Mouse (Mus musculus) heart, adult 2 months (tissue): Measurements from ENCODE around the gene Phf7. TPM values are rescaled to one million over a fixed set of nuclear protein-coding genes. Genes with fewer than 3 reads are reported as not detected.

Experiments used
- DNase-seq, 2 experiments: peaks; one replicate each; pipeline ENCODE4 v3.0.0; 2021
- H3K27ac ChIP-seq: fragments of 200-600 bp; 2 replicates; pipeline ENCODE4 v1.8.1; 2022
- H3K27me3 ChIP-seq: fragments of 200-500 bp; 2 replicates; pipeline ENCODE4 v1.6.1; 2012; ENCODE audit warnings: mild to moderate bottlenecking, low read length, inconsistent platforms, mixed read lengths; ENCODE audit not compliant: control insufficient read depth, insufficient read depth
- H3K36me3 ChIP-seq: fragments of 200-500 bp; 2 replicates; pipeline ENCODE4 v1.6.1; 2012; ENCODE audit warnings: low read length, inconsistent platforms; ENCODE audit not compliant: control insufficient read depth, insufficient read depth
- H3K4me1 ChIP-seq: fragments of 200-500 bp; 2 replicates; pipeline ENCODE4 v1.6.1; 2011; ENCODE audit warnings: low read length; ENCODE audit not compliant: control insufficient read depth, insufficient read depth
- H3K4me3 ChIP-seq: fragments of 200-600 bp; 2 replicates; pipeline ENCODE4 v1.8.1; 2022
- H3K79me2 ChIP-seq: fragments of 200-500 bp; replicated peaks from 2 replicates; pipeline ENCODE4 v1.6.1; 2012; ENCODE audit warnings: mild to moderate bottlenecking, inconsistent platforms, low read length, moderate library complexity, mixed read lengths; ENCODE audit not compliant: control insufficient read depth, insufficient read depth
- H3K9ac ChIP-seq: fragments of 200-500 bp; 2 replicates; pipeline ENCODE4 v1.6.1; 2012; ENCODE audit warnings: low read depth, mild to moderate bottlenecking, control low read depth, inconsistent platforms, low read length, mixed read lengths
- CTCF ChIP-seq: fragments of 200-600 bp; IDR thresholded peaks from 2 replicates; pipeline ENCODE4 v1.8.1; 2022; ENCODE audit warnings: antibody characterized with exemption, mild to moderate bottlenecking, moderate library complexity
- EP300 ChIP-seq: fragments of 200-500 bp; IDR thresholded peaks from 2 replicates; pipeline ENCODE4 v1.6.1; 2011; ENCODE audit warnings: low read depth, low read length, control low read depth; ENCODE audit not compliant: insufficient read depth
- POLR2A ChIP-seq: fragments of 200-500 bp; IDR thresholded peaks from 2 replicates; pipeline ENCODE4 v1.6.1; 2011; ENCODE audit warnings: mild to moderate bottlenecking, low read depth, low read length, control low read depth; ENCODE audit not compliant: insufficient read depth
- WGBS: fragments of 180-500 bp; shearing (Covaris S2); methylation state at CpG from one replicate; pipeline ENCODE4 v1.1.7; 2018; 5-methylcytosine and 5-hydroxymethylcytosine counted together
- intact Hi-C: fragments of 180-260 bp; cut with DNase I; formaldehyde crosslinking; loops from one replicate; pipeline ENCODE4 v1.15.1; 2025
- polyA plus RNA-seq: library from polyadenylated mRNA; depleted of rRNA; stranded (reverse); fragments of >200 nt; gene quantifications from 2 replicates; pipeline ENCODE4 v1.2.3, GENCODE M21; 2012
- total RNA-seq, 2 experiments: library from RNA; stranded (reverse); gene quantifications; 2 replicates each; pipeline ENCODE4 v1.2.3; 2021

The Phf7 gene
- total and polyA plus RNA-seq, 3 experiments = 2.9 to 3.6 (median 3.1) TPM

DNA sequence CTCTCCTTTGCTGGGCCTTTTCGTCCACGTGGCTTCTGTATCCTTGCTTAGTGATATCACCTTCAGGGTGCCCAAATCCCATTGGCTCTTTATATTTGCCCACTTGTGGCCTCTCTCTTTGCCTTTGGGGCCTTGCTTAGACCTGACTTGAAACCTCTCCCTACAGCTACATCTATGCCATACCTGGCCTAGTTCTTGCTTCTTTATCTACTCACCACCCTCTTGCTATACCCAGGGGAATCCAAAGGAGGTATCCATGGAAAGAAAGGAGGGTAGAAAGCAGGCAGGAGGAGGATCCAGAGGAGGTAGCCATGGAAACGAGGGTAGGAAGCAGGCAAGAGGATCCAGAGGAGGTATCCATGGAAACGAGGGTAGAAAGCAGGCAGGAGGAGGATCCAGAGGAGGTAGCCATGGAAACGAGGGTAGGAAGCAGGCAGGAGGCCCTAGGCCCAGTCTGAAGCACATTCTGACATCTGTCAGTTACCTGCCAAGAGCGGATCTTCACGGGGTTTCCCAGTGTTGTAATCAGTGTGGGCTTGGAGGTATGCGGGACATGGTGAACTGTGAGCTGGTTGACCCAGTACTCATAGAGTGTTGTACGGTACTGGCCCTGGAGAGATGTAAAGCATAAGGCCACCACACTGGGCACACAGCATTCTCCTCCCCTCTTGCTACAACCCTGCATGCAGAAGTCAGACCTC is 17.3 kb upstream of the Phf7 start:
- DNase-seq = no peak
- Histone ChIP-seq H3K4me3 (no peak overlapping the region), H3K36me3 (no peaks in the 10 kb centered on the region), H3K27me3 (no peaks in the 10 kb centered on the region), H3K4me1 (no peaks in the 10 kb centered on the region), H3K27ac (no peak overlapping the region), H3K79me2 (no peaks in the 10 kb centered on the region), H3K9ac (no peak overlapping the region)
- no peak for TF ChIP-seq EP300
- WGBS = 81% methylated on average over 9 of the region's 9 CpGs
- intact Hi-C loops = no loop called here

DNA sequence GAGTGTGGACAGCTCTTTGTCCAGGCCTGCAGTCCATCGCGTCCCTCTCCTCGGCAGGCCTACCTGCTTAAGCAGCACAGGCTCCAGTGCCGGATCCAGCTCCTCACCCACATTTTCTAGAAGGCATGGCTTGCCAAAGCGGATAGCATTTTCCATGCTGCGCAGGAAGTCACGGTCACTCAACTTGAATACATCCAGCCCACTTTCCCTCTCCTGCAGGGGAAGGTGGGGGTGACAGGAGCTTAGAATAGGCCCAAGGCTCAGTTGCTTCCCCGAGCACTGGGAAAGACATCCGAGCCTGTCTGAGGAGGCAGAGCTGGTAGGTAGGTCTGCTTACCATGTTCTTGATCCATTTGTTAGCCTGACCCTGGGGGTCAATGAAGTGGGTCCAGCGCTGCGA is 16.5 kb upstream of the Phf7 start:
- 91% methylated on average over 11 of the region's 11 CpGs for WGBS
- Histone ChIP-seq H3K27me3 (no peaks in the 10 kb centered on the region), H3K36me3 (no peaks in the 10 kb centered on the region), H3K9ac (no peak overlapping the region), H3K4me3 (no peak overlapping the region), H3K4me1 (no peaks in the 10 kb centered on the region), H3K79me2 (no peaks in the 10 kb centered on the region), H3K27ac (no peak overlapping the region)
- no peak for DNase-seq
- TF ChIP-seq EP300 (no peak), CTCF (no peak), POLR2A (no peak)
- intact Hi-C loops = no loop called here

DNA sequence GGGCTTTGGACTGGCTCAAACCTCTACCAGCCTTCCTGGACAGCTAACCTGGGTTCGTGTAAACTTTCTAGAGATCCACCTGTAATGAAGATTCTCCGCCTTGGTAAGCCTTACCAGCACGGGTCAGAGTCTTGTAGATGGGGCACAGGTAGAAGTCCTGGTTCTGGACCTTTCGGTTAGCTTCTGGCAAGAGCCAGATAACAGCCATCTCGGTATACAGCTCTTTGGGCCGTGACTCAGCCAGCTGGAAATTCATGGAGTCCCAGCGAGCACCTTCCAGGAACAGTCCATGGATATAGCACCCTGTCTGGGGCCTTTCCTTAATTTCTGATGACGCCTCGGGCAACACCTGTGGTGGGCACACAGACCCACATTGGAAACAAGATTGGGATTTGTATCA is 9.8 kb upstream of the Phf7 start:
- Histone ChIP-seq H3K9ac (no peak overlapping the region), H3K36me3 (no peaks in the 10 kb centered on the region), H3K79me2 (no peaks in the 10 kb centered on the region), H3K4me1 (no peaks in the 10 kb centered on the region), H3K27ac (no peak overlapping the region), H3K27me3 (no peaks in the 10 kb centered on the region), H3K4me3 (no peak overlapping the region)
- 92% methylated on average over 9 of the region's 9 CpGs for WGBS
- no peak for DNase-seq
- TF ChIP-seq POLR2A = no peak
- no peak for TF ChIP-seq CTCF
- TF ChIP-seq EP300 = no peak
- intact Hi-C loops = no loop called here

DNA sequence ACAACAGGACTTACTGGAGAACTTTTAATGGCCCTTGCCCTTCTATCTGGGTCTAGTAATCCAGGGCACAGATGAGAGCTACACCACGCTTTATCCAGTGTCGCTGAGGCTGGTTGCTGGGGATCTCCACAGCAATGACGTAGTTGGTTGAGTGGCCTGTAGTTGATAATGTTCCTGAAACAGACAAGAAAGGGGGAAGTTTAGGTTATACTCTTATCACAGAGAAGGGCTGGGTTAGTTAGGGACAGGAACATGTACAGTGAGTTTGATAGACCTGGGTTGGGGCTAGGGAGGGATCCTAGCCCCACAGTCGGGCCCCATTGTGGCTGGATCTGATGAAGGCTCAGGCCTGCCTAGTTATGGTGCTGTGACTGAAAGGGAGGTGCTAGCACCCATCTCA is 9.3 kb upstream of the Phf7 start:
- TF ChIP-seq EP300 = no peak
- TF ChIP-seq POLR2A = no peak
- TF ChIP-seq CTCF = no peak
- Histone ChIP-seq H3K4me3 (no peak overlapping the region), H3K27me3 (no peaks in the 10 kb centered on the region), H3K79me2 (no peaks in the 10 kb centered on the region), H3K36me3 (no peaks in the 10 kb centered on the region), H3K9ac (no peak overlapping the region), H3K4me1 (no peaks in the 10 kb centered on the region), H3K27ac (no peak overlapping the region)
- 94% methylated on average over 4 of the region's 4 CpGs for WGBS
- intact Hi-C loops = no loop called here
- no peak for DNase-seq

DNA sequence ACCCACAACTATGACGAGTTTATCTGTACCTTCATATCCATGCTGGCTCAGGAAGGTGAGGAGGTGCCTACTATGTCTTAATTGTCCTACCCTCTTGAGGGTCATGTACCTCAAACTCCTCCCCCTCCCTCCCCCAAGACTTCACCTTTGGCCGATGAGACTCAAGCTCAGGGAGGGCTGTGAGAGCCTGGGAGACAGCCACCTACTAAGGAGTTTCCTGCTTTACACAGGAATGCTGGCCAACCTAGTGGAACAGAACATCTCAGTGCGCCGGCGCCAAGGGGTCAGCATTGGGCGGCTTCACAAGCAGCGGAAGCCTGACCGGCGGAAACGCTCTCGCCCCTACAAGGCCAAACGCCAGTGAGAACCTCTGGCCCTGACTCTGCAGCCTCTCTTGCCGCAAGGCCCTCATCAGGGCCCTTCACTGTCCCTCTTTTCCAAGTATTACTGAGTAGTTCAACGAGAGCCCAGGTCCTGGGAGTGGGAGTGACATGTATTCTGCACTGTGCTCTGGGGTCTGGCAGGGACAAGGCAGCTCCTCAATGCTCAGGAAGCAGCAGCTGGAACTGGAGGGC is 7.4 kb upstream of the Phf7 start:
- no peaks in the 10 kb centered on the region for H3K36me3 ChIP-seq
- no peak overlapping the region for H3K4me3 ChIP-seq
- H3K79me2 ChIP-seq = no peaks in the 10 kb centered on the region
- H3K27me3 ChIP-seq = no peaks in the 10 kb centered on the region
- H3K4me1 ChIP-seq = no peaks in the 10 kb centered on the region
- no peak overlapping the region for H3K27ac ChIP-seq
- 92% methylated on average over 14 of the region's 14 CpGs for WGBS
- no peak for DNase-seq
- intact Hi-C loops = no loop called here
- no peak for TF ChIP-seq EP300
- TF ChIP-seq POLR2A = no peak
- TF ChIP-seq CTCF = no peak
- no peak overlapping the region for H3K9ac ChIP-seq

DNA sequence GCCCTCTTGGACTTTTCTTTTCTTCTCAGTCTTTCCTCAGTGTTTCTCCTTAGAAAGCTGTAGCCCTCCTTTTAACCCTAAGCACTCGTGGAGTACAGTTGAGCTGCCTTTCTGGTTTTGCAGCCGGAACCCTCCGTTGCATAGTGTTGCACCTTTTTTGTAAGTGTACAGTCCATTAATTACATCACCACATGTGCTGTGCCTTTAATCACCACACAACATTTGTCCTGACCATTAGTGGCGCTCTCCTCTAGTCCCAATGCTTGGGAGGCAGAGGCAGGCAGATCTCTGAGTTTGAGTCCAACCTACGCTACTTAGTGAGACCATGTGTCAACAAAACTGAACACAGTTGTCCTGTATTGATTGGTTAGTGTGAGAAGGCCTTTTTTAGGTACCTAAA is 974 bp upstream of the Phf7 start:
- no peak overlapping the region for H3K9ac ChIP-seq
- intact Hi-C loops = loop anchor here (5.0 kb wide), 2 partner anchors 85 to 120 kb away; partner anchors contain the start of genes Capn7 and Nt5dc2
- no peaks in the 10 kb centered on the region for H3K79me2 ChIP-seq
- no peaks in the 10 kb centered on the region; the same call in 1 of the 2 replicates for H3K36me3 ChIP-seq
- WGBS = 78% methylated on average over 5 of the region's 5 CpGs
- DNase-seq = no peak
- H3K27ac ChIP-seq = no peak overlapping the region
- no peak for TF ChIP-seq EP300
- TF ChIP-seq CTCF = no peak
- no peak for TF ChIP-seq POLR2A
- peak overlapping the region; percentile 99 for H3K4me3 ChIP-seq
- H3K27me3 ChIP-seq = no peaks in the 10 kb centered on the region
- peaks cover 3% of the 10 kb centered on the region for H3K4me1 ChIP-seq
